Mouse (Mus musculus): ENCODE data around the gene Abca2. TPM values are rescaled to one million over a fixed set of nuclear protein-coding genes. Genes with fewer than 3 reads are reported as not detected.

The Abca2 gene
- polyA plus RNA-seq (2015; fragmentation: Nextera tagmentation; extraction: Ambion mirVana), result 4.9 and 5.4 TPM in 2 replicates

DNA sequence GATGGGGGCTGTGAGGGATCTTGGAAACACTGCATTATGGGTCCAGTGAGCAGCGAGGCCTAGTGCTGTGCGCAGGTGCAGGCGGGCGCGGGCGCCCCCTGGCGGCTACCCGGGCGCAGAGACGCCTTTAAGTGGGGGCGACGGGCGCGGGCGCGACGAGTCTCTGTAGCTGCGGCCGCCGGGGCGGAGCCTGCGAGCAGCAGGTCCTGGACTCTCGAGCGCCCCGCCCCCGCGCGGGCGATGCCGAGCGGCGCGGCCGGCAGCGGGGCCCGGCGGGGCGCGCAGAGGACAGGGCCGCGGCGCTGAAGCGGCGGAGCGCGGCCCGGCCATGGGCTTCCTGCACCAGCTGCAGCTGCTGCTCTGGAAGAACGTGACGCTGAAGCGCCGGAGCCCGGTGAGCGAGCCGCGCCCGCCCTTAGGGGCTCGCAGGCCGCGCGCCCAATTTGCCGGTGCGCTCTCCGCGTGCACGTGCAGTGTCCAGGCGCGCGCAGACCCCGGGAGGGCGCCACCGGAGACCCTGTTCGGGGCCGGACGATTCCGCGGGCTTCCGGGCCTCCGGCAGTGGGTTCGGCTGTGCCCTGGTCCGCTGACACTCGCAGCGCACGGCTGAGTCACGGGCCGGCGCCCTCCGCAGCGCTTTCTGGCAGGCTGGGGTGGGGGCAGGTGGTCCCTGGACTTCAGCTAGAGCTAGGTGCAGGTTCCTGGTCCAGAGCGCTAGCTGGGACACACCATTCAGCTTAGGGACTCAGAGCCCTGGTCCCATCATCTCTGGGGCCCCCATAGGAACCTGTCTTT, at the start of gene Abca2:
TSS of gene Abca2 (plus strand) at position 262 of the 795 bp plus-strand sequence.
- WGBS, result 0% methylated on average over 54 of the region's 89 CpGs
- H3K4me1 ChIP-seq (replicated peaks; ENCODE audit: control insufficient read depth, insufficient read depth, low read length), result peaks cover 10% of the 10 kb centered on the region
- H3K9me3 ChIP-seq (ENCODE audit: control insufficient read depth, low read length), result no peaks in the 10 kb centered on the region
- peak within 1 kb of the TSS; percentile 72 for H3K4me3 ChIP-seq (ENCODE audit: low read length)
- peak; percentile 93 for ATAC-seq (ENCODE audit: low read depth)
- peak within 1 kb of the TSS; percentile 76 for H3K9ac ChIP-seq (ENCODE audit: low read length)
- H3K27me3 ChIP-seq (ENCODE audit: control insufficient read depth, insufficient read depth, low read depth, low read length), result peaks cover 36% of the 10 kb centered on the region
- peak within 1 kb of the TSS; percentile 97 for H3K4me2 ChIP-seq (ENCODE audit: low read depth, low read length)
- H3K36me3 ChIP-seq (ENCODE audit: control insufficient read depth, insufficient read depth, low read length), result no peaks in the 10 kb centered on the region
- H3K27ac ChIP-seq (ENCODE audit: low read length), result no peak within 1 kb of the TSS

DNA sequence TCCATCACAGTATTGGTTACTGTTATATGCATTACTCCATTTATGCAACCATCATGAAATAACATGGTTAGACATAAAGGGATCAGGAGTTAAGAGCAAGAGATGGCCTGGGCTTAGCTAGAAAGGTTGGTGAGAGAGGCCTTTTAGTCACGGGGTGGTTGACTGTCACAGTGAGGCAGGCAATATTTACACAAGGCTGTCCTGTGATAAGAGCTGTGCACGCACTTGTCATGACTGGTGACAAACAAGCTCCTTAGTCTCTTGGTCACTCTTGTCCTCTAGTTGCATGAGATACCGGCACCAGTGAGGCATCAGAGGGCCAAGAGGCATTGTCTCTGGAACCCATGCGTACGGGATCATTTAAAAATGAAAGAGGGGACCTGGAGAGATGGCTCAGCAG, 44.0 kb upstream of the Abca2 start:
- no peak overlapping the region for H3K4me2 ChIP-seq (ENCODE audit: low read depth, low read length)
- H3K4me1 ChIP-seq (replicated peaks; ENCODE audit: control insufficient read depth, insufficient read depth, low read length), result no peaks in the 10 kb centered on the region
- no peak overlapping the region for H3K9ac ChIP-seq (ENCODE audit: low read length)
- H3K27ac ChIP-seq (ENCODE audit: low read length), result no peak overlapping the region
- H3K36me3 ChIP-seq (ENCODE audit: control insufficient read depth, insufficient read depth, low read length), result no peaks in the 10 kb centered on the region
- no peaks in the 10 kb centered on the region; the same call in 1 of the 2 replicates for H3K27me3 ChIP-seq (ENCODE audit: control insufficient read depth, insufficient read depth, low read depth, low read length)
- no peaks in the 10 kb centered on the region for H3K9me3 ChIP-seq (ENCODE audit: control insufficient read depth, low read length)
- no peak overlapping the region for H3K4me3 ChIP-seq (ENCODE audit: low read length)
- WGBS, result 44% methylated on average over 5 of the region's 5 CpGs
- ATAC-seq (ENCODE audit: low read depth), result no peak

DNA sequence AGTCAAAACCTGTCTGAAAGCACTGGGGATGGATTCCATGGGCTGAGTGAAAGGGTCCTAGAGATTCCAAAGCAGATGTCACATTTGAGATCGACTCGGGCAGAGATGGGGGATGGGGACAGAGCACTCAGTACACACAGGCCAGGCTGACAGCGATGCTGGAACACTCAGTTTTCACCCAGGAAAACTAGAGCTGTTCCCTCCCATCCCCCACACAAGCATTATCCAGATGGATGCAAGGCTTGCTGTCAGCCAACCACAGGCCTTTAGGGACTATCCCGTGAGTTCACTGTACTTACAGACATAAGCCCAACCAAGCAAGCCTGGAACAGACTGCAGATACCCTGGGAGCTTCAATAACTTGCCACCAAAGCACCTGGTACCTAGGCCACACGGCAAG, 37.2 kb upstream of the Abca2 start:
- Histone ChIP-seq H3K9ac (ENCODE audit: low read length) (no peak overlapping the region), H3K4me2 (ENCODE audit: low read depth, low read length) (no peak overlapping the region), H3K4me3 (ENCODE audit: low read length) (no peak overlapping the region), H3K9me3 (ENCODE audit: control insufficient read depth, low read length) (no peaks in the 10 kb centered on the region), H3K4me1 (replicated peaks; ENCODE audit: control insufficient read depth, insufficient read depth, low read length) (peaks cover 11% of the 10 kb centered on the region), H3K36me3 (ENCODE audit: control insufficient read depth, insufficient read depth, low read length) (no peaks in the 10 kb centered on the region), H3K27ac (ENCODE audit: low read length) (no peak overlapping the region), H3K27me3 (ENCODE audit: control insufficient read depth, insufficient read depth, low read depth, low read length) (peaks cover 17% of the 10 kb centered on the region)
- 54% methylated on average over 5 of the region's 5 CpGs for whole genome bisulfite sequencing
- no peak for ATAC-seq (ENCODE audit: low read depth)

DNA sequence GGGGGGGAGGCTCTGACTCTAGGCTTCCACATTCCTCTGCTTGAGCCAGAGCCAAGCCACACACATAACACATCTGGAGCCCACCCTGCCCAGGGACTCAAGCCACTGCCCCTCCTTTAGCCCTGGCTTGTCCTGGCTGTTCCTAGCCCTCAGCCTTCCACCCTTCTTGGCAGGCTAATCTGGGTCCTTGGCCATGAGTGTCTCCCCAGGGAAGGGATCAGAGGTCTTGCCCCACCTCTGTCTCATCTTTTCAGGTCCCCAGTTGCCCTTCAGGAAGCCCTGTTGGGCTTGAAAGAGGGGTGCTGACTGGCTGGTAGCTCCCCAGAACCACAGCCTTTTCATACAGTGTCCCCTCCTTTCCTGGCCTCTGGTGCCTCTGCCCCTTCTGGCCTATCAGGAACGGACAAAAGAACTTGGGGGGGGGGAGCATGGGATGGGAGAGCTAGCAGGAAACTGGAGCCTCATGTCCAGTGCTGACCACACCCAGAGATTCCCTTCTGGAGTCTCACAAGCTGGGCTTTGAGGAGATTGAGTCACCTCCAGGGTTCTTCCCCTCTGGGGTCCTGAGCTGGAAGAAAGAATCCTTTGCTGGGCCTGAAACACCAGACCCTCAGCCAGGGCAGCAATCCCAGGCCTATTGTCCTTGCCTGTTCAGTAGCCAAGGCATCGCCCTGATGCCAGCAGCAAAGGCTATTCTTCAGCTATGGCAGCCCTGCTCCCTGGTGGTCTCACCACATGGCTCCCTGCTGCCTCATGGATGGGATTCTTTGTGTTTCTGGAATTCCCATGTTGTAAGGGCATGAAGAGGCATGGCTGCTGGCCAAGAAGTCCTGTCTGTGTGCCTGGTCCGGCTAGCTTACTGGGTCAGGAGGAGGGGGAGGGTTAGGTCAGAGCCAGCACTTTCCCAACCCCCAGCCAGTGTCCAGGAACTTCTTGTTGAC, 34.0 kb upstream of the Abca2 start:
- H3K36me3 ChIP-seq (ENCODE audit: control insufficient read depth, insufficient read depth, low read length), result no peaks in the 10 kb centered on the region
- 45% methylated on average over 3 of the region's 3 CpGs for WGBS
- ATAC-seq (ENCODE audit: low read depth), result peak; percentile 44; the same call in 1 of the 2 replicates
- H3K27me3 ChIP-seq (ENCODE audit: control insufficient read depth, insufficient read depth, low read depth, low read length), result peaks cover 28% of the 10 kb centered on the region
- no peak overlapping the region for H3K27ac ChIP-seq (ENCODE audit: low read length)
- no peak overlapping the region for H3K4me2 ChIP-seq (ENCODE audit: low read depth, low read length)
- no peaks in the 10 kb centered on the region for H3K9me3 ChIP-seq (ENCODE audit: control insufficient read depth, low read length)
- H3K4me1 ChIP-seq (replicated peaks; ENCODE audit: control insufficient read depth, insufficient read depth, low read length), result peaks cover 13% of the 10 kb centered on the region
- no peak overlapping the region for H3K4me3 ChIP-seq (ENCODE audit: low read length)
- H3K9ac ChIP-seq (ENCODE audit: low read length), result no peak overlapping the region

DNA sequence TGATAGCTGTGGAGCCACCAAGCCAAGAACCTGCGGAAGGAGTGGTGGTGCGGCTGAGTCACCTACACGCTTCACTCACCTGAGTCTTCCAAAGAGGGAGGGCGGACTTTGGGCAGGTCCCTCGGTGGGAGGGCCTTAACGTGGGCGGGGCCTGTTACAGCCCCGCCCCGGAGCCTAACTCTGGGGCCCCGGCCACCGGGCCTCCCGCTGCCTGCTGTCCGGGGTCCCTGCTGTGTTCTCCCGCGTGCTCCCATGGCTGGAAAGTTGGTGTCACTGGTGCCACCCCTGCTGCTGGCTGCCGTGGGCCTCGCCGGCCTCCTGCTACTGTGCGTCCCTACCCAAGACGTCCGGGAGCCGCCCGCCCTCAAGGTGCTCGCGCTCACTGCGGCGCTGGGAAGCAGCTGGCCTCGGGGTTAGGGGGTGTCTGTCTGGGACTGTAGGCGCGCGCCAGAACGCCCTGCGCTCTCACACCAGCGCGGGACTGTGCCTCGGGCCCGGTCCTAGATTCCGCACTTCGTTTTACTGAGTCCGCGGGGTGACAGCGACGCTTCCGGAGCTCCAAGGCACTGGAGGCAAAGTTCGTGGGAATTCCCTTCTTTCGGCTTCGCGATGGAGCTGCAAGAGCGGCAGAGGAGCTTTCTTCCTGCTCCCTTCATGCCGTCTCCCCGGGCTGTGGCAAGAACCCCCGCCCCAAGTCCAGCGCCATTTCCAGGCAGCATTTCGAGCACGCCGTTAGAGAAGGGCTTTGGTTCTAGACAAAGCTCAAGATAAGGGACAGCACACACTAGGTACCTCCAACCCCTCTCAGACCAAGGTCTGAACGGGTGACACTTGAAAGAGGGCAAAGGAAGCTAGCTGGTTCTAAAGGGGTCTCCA, 32.5 kb upstream of the Abca2 start, which contains the start of gene Entpd2:
TSS of gene Entpd2 (plus strand) at position 154 of the 876 bp plus-strand sequence.
- Histone ChIP-seq H3K9ac (ENCODE audit: low read length) (peak within 1 kb of the TSS; percentile 65), H3K4me2 (ENCODE audit: low read depth, low read length) (peak within 1 kb of the TSS; percentile 88), H3K27ac (ENCODE audit: low read length) (no peak within 1 kb of the TSS), H3K36me3 (ENCODE audit: control insufficient read depth, insufficient read depth, low read length) (no peaks in the 10 kb centered on the region), H3K27me3 (ENCODE audit: control insufficient read depth, insufficient read depth, low read depth, low read length) (peaks cover 41% of the 10 kb centered on the region), H3K4me1 (replicated peaks; ENCODE audit: control insufficient read depth, insufficient read depth, low read length) (peaks cover 13% of the 10 kb centered on the region), H3K4me3 (ENCODE audit: low read length) (peak within 1 kb of the TSS; percentile 52), H3K9me3 (ENCODE audit: control insufficient read depth, low read length) (no peaks in the 10 kb centered on the region)
- peak; percentile 66 for ATAC-seq (ENCODE audit: low read depth)
- 2% methylated on average over 57 of the region's 57 CpGs for WGBS

DNA sequence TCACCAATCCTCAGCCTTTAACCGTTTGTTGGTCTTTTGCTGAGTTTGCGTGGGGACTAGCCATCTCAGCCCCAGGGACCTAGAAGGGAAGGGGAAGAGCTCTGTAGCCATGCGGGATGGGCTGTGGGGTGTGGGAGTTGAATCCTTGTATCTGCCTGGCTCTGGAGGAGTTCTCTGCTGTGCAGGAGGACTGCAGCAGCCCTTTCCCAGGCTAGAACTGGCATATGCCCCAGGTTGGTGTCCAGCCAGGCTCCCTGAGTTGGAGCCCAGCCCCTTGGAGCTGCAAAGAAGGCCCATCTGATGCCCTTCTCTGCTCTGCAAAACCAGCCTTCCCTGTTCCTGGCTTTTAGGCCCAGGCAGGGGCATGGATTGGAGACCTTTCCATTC, 31.9 kb upstream of the Abca2 start:
- 29% methylated on average over 3 of the region's 3 CpGs for WGBS
- ATAC-seq (ENCODE audit: low read depth), result no peak
- H3K4me1 ChIP-seq (replicated peaks; ENCODE audit: control insufficient read depth, insufficient read depth, low read length), result peaks cover 13% of the 10 kb centered on the region
- H3K27ac ChIP-seq (ENCODE audit: low read length), result no peak overlapping the region
- no peaks in the 10 kb centered on the region for H3K36me3 ChIP-seq (ENCODE audit: control insufficient read depth, insufficient read depth, low read length)
- H3K9me3 ChIP-seq (ENCODE audit: control insufficient read depth, low read length), result no peaks in the 10 kb centered on the region
- peak overlapping the region; percentile 52; the same call in 1 of the 2 replicates for H3K4me3 ChIP-seq (ENCODE audit: low read length)
- peaks cover 44% of the 10 kb centered on the region for H3K27me3 ChIP-seq (ENCODE audit: control insufficient read depth, insufficient read depth, low read depth, low read length)
- no peak overlapping the region; the same call in 1 of the 2 replicates for H3K9ac ChIP-seq (ENCODE audit: low read length)
- H3K4me2 ChIP-seq (ENCODE audit: low read depth, low read length), result peak overlapping the region; percentile 88

DNA sequence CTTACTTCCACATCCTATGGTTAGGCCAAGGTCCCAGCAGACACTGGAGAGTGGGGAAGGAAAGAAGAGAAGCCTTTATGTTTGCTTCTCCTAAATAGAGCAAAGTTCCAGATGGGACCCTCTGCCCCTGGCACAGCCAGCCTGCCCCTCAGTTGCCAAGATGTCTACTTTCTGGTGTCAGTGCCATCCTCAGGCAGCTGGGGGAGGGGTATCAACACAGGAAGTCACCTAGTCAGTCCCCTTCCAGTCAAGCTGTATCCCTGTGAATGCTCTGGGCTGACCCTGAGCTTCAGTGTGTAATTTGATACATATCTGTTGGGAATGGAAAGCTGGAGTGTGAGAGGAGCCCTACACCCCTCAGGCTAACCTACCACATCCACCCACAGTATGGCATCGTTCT, 31.5 kb upstream of the Abca2 start:
- H3K4me1 ChIP-seq (replicated peaks; ENCODE audit: control insufficient read depth, insufficient read depth, low read length), result peaks cover 13% of the 10 kb centered on the region
- H3K4me3 ChIP-seq (ENCODE audit: low read length), result no peak overlapping the region
- H3K27ac ChIP-seq (ENCODE audit: low read length), result no peak overlapping the region
- H3K27me3 ChIP-seq (ENCODE audit: control insufficient read depth, insufficient read depth, low read depth, low read length), result peaks cover 48% of the 10 kb centered on the region
- 50% methylated on average over 1 of the region's 1 CpGs for WGBS
- H3K9ac ChIP-seq (ENCODE audit: low read length), result no peak overlapping the region
- no peak for ATAC-seq (ENCODE audit: low read depth)
- no peak overlapping the region for H3K4me2 ChIP-seq (ENCODE audit: low read depth, low read length)
- no peaks in the 10 kb centered on the region for H3K9me3 ChIP-seq (ENCODE audit: control insufficient read depth, low read length)
- no peaks in the 10 kb centered on the region for H3K36me3 ChIP-seq (ENCODE audit: control insufficient read depth, insufficient read depth, low read length)

DNA sequence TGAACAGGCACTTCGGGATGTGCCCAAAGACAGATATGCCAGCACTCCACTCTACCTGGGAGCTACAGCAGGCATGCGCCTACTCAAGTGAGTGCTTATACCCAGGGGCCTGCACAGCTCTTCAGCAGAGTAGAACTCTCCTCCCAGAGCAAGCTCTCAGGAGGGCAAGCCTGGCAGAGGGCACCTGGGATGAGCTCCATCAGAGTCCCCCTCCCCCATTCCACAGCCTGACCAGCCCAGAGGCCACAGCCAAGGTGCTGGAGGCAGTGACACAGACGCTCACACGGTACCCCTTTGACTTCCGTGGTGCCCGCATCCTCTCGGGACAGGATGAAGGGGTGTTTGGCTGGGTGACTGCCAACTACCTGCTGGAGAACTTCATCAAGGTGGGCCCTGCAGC, 30.4 kb upstream of the Abca2 start:
- 87% methylated on average over 7 of the region's 7 CpGs for WGBS
- Histone ChIP-seq H3K9me3 (ENCODE audit: control insufficient read depth, low read length) (no peaks in the 10 kb centered on the region), H3K4me1 (replicated peaks; ENCODE audit: control insufficient read depth, insufficient read depth, low read length) (peaks cover 15% of the 10 kb centered on the region), H3K4me3 (ENCODE audit: low read length) (no peak overlapping the region), H3K27ac (ENCODE audit: low read length) (no peak overlapping the region), H3K27me3 (ENCODE audit: control insufficient read depth, insufficient read depth, low read depth, low read length) (peaks cover 59% of the 10 kb centered on the region), H3K36me3 (ENCODE audit: control insufficient read depth, insufficient read depth, low read length) (no peaks in the 10 kb centered on the region), H3K4me2 (ENCODE audit: low read depth, low read length) (no peak overlapping the region), H3K9ac (ENCODE audit: low read length) (no peak overlapping the region)
- no peak for ATAC-seq (ENCODE audit: low read depth)
